Mouse (Mus musculus) embryonic fibroblast, embryonic 13.5 days (primary cell): ENCODE measurements around the gene Elmo1. TPM values are rescaled to one million over a fixed set of nuclear protein-coding genes. Genes with fewer than 3 reads are reported as not detected.

ENCODE experiments used
- H3K27ac ChIP-seq: 2 replicates; pipeline ENCODE4 v1.5.1; 2012; ENCODE audit warnings: low read length, control low read depth, inconsistent platforms; ENCODE audit not compliant: insufficient read depth
- H3K4me1 ChIP-seq: 2 replicates; pipeline ENCODE4 v1.6.1; 2011; ENCODE audit warnings: low read length; ENCODE audit not compliant: control insufficient read depth, insufficient read depth
- H3K4me3 ChIP-seq: 2 replicates; pipeline ENCODE4 v1.5.1; 2011; ENCODE audit warnings: mild to moderate bottlenecking, control low read depth, low read length; ENCODE audit not compliant: insufficient read depth
- CTCF ChIP-seq: IDR thresholded peaks from 2 replicates; pipeline ENCODE4 v1.5.1; 2011; ENCODE audit warnings: mild to moderate bottlenecking, control low read depth, low read length, moderate library complexity, borderline replicate concordance; ENCODE audit not compliant: insufficient read depth
- POLR2A ChIP-seq: IDR thresholded peaks from 2 replicates; pipeline ENCODE4 v1.6.1; 2011; ENCODE audit warnings: low read depth, mild to moderate bottlenecking, control low read depth, low read length, moderate library complexity
- polyA plus RNA-seq: library from polyadenylated mRNA; stranded (reverse); fragments of >200 nt; gene quantifications from 2 replicates; pipeline ENCODE4 v1.2.4, GENCODE M21; 2011; ENCODE audit warnings: low read depth; ENCODE audit not compliant: missing spikeins, insufficient read length

Elmo1 gene
- polyA plus RNA-seq, 1 experiment, result 4.8 TPM

DNA sequence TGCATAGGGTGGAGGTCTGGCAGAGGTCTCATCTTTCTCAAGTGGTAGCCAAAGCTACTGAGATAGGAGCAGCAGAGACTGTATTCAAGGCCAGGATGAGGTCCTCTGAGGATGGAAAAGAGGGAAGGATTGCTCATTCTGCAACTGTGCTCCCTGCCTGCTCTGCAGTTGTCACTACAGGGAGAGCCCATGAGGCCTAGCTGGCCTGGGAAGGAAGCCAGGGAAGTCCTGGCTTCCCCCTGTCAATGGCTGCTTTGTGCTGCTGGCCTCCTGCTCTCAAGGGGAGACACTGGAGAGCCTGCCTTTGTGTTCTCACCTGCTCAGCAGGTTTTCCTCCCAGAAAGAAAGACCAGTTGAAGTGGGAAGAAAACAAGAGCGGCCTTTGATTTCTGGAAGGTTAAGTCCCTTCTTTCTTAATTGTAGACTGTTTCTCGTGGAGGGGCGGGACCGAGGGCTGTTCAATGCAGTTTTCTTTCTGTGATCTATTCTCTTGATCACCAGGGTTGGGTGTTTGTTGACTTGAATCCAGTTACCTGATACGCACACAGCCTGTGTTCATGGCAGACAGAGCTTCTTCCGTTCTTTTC, 91.9 kb downstream of the Elmo1 start:
- TF ChIP-seq CTCF, result no peak
- no peak for TF ChIP-seq POLR2A
- H3K27ac ChIP-seq, result no peak overlapping the region
- no peak overlapping the region for H3K4me3 ChIP-seq
- H3K4me1 ChIP-seq, result no peaks in the 10 kb centered on the region

DNA sequence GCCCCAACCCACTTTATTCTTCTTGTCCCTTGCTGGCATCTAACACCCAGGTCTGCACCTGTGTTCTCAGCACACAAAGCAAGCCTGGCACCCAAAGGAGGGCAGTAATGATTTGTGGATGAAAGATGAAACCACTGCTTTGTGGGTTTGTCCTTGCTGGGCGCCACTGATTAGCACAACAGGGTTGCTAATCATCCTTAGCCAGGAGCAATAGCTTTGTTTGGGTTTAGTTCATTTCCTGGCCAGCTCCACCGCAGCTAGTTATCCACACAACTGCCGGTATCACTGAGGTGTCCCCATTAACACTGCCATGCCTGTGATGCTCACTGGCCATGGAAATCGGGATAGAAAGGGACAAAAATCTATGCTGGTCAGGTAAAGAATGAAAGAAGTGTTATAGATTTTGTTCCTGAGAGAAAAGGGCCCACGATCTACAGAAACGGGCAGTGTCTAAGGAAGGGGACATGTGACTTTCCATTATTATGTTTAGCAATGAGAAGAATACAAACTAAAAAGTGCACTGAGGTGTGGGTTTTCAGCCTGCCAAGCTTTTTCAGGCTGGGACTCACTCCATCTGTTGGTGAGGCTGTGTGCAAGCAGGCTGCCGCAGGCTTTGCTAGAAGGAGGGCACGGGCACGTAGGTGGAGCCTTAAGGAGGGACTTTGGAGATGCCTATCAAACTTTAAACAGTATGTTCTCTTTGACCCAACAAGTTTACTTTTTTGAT, 93.3 kb downstream of the Elmo1 start:
- Histone ChIP-seq H3K4me3 (no peak overlapping the region), H3K27ac (no peak overlapping the region), H3K4me1 (no peaks in the 10 kb centered on the region)
- TF ChIP-seq CTCF, result peak; percentile 33; the same call in 1 of the 2 replicates
- TF ChIP-seq POLR2A, result no peak

DNA sequence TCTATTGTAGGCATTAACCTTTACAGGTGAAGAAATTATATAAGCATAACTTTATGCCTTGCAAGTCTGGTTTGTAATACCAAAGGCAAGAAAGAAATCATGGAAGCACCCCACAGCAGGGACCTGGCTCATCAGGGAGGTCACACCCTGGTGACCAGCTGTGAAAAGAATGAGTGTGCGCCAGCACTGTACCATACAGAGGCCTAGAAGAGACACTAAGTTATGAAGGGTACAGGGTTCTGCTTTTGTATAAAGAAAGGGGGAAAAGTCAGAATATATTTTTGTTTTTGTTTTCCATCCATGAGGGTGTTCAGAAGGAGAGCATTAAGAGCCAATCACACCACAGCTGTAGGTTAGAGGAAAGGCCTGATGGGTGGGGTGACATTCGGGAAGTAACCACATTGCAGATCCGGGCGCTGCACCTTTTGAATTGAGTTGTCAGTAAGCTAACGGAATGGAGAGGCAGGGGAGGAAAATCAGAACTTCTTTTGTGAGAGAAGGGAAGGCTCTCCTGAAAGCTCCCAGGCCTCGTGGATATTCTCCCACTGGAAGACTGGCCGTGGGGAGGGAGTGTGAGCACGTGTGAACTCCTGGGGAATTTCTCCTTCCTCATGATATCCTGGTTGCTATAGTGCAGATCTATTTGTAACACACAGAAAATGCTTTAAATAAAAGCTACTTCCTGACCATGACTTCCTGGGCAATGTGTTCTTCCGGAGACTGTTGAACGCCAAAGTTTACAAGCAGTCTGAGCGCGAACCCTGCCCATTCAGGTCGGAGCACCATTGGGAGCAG, 94.0 kb downstream of the Elmo1 start:
- TF ChIP-seq POLR2A, result no peak
- no peak for TF ChIP-seq CTCF
- Histone ChIP-seq H3K4me3 (no peak overlapping the region), H3K27ac (no peak overlapping the region), H3K4me1 (no peaks in the 10 kb centered on the region)

- TF ChIP-seq CTCF (no peak), POLR2A (no peak)
- Histone ChIP-seq H3K4me3 (no peak overlapping the region), H3K27ac (no peak overlapping the region), H3K4me1 (no peaks in the 10 kb centered on the region)
These were observed 94.8 kb downstream of the Elmo1 start for GRCm38 (mm10) chr13:20185034-20185846.

DNA sequence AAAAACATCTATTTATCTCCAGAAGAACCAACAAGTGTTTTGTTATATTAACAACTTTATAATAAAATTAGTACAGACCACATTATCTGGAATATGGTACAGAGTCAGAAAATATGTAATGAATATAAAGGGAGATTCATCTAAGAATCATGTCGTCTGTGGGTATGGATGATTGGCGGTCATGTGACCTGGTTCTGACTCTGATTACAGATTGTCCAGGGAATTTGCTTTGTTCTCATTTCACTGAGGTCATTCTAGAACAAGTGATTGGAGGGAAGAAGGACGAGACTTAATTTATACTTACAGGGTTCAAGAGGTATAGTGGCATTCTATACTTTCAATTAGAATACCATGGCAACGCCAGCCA, 95.4 kb downstream of the Elmo1 start:
- H3K4me1 ChIP-seq, result no peaks in the 10 kb centered on the region
- TF ChIP-seq CTCF (no peak), POLR2A (no peak)
- H3K4me3 ChIP-seq, result no peak overlapping the region
- no peak overlapping the region for H3K27ac ChIP-seq

DNA sequence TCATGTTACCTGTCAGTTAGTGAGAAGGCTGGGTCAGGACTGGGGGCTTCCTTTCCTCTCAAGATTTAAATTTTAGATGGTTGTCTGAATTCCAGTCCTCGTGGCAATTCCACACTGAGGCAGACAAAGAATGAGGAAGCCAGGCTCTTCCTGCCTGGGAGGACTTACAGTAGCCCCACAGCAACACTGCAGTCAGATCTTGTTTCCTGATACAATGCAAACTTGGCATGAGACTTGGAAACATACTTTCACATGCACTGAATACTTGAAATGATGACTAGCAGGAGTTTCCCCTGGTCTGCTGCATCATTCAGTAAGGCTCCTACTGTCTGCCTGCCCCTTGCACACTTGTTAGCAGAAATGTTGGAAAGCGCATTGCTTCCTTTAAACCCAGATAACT, 97.3 kb downstream of the Elmo1 start:
- TF ChIP-seq POLR2A, result no peak
- TF ChIP-seq CTCF, result no peak
- H3K4me3 ChIP-seq, result no peak overlapping the region
- no peaks in the 10 kb centered on the region for H3K4me1 ChIP-seq
- no peak overlapping the region for H3K27ac ChIP-seq

- Histone ChIP-seq H3K27ac (no peak overlapping the region), H3K4me3 (no peak overlapping the region), H3K4me1 (no peaks in the 10 kb centered on the region)
- TF ChIP-seq POLR2A (no peak), CTCF (no peak)
These were observed 101.7 kb downstream of the Elmo1 start for GRCm38 (mm10) chr13:20192009-20192584.

- TF ChIP-seq CTCF (no peak), POLR2A (no peak)
These were observed 110.2 kb downstream of the Elmo1 start for GRCm38 (mm10) chr13:20200582-20200981.

GRCm38 (mm10) chr13:20202617-20203016, 112.2 kb downstream of the Elmo1 start:
- no peaks in the 10 kb centered on the region for H3K4me1 ChIP-seq
- H3K27ac ChIP-seq, result no peak overlapping the region
- H3K4me3 ChIP-seq, result no peak overlapping the region
- TF ChIP-seq POLR2A (no peak), CTCF (no peak)

More at GRCm38 (mm10) chr13:20200582-20200981, 110.2 kb downstream of the Elmo1 start:
- Histone ChIP-seq H3K4me1 (no peaks in the 10 kb centered on the region), H3K27ac (no peak overlapping the region), H3K4me3 (no peak overlapping the region)

DNA sequence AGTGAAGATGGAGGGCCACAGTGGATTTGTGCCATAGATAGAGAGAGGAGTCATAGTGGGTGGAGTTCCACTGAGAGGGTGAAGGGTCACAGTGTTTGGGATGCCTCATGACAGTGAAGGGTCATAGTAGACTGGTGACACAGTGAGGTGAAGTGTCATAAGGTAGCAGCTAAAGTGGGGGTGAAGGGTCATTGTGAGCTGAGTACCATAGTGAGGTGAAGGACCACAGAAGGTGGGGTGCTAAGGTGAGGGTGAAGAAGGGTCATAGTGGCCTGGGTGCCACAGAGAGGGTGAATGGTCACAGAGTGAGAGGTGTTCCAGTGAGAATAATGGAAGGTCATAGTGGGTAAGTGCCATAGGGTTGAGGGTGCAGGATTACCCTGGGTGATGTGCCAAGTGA, 113.8 kb downstream of the Elmo1 start:
- H3K4me3 ChIP-seq, result no peak overlapping the region
- no peaks in the 10 kb centered on the region for H3K4me1 ChIP-seq
- TF ChIP-seq POLR2A (no peak), CTCF (no peak)
- H3K27ac ChIP-seq, result no peak overlapping the region
